Comparison of ENCODE assay signal across 8 mouse cellular contexts in the genomic region with DNA sequence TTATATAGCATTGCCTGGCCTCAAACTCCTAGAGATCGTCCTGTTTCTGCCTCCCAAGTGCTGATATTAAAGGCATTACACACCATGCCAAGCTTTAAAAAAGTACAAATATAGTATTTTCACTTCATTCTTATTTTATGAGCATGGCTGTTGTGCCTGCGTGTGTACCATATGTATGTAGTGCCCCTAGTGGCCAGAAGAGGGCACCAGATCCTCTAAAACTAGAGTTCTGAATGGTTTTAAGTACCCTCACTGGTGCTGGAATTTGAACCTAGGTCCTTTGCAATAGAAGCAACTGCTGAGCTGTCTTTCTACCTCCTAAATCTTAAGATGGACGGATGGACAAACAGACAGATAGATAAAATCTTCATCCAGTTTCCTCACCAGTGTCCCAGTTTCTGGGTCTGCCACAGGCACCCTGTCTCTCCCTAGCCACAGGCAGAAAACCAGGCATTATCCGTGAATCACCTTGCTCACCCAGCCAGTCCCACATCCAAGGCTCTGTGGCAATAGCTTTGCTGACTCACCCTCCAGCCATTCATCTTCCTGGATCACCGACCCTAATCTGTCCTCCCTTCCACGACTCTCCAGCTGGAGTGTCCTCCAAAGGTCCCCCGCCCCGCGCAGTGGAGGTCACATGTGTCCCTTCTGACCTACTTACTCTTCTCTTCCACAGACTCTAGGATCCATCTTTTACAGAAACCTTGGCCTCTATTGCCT. TPM values are rescaled to one million over a fixed set of nuclear protein-coding genes. Genes with fewer than 3 reads are reported as not detected.
DNase-seq lines count a peak whose midpoint lies in the region; ATAC-seq and TF ChIP-seq lines count a peak whose summit lies in the region.

No protein-coding gene starts in this region.

- in situ Hi-C loops in ES-E14 (cut with MboI; ENCODE audit: low sequenced_read_pairs in 2 of 2, unreplicated experiment in 2 of 2), result no loop called here

- H3K4me2 ChIP-seq in heart, postnatal 0 days (ENCODE audit: low read depth, low read length), result no peak overlapping the region

- H3K4me3 ChIP-seq in heart, postnatal 0 days (ENCODE audit: low read depth, low read length), result no peak overlapping the region
- no peak overlapping the region for H3K4me3 ChIP-seq in ES-E14 (ENCODE audit: insufficient read depth in 1 of 2, low read depth in 1 of 2, low read length in 2 of 2, poor library complexity in 1 of 2, severe bottlenecking in 1 of 2)
- no peak overlapping the region for H3K4me3 ChIP-seq in forebrain, embryonic 10.5 days

- H3K36me3 ChIP-seq in heart, postnatal 0 days (replicated peaks; ENCODE audit: control insufficient read depth, insufficient read depth, low read length), result no peaks in the 10 kb centered on the region
- H3K36me3 ChIP-seq in ES-E14 (ENCODE audit: control insufficient read depth, insufficient read depth, low read length, poor library complexity, severe bottlenecking), result no peaks in the 10 kb centered on the region
- no peaks in the 10 kb centered on the region for H3K36me3 ChIP-seq in forebrain, embryonic 10.5 days (replicated peaks)

- WGBS in heart, postnatal 0 days, result 63% methylated on average over 9 of the region's 9 CpGs
- 85% methylated on average over 9 of the region's 9 CpGs for WGBS in forebrain, embryonic 10.5 days

- no peak overlapping the region for H3K9ac ChIP-seq in heart, postnatal 0 days (replicated peaks; ENCODE audit: low read depth, low read length)
- no peak overlapping the region for H3K9ac ChIP-seq in ES-E14 (ENCODE audit: insufficient read depth, low read depth, low read length, poor library complexity, severe bottlenecking)

- peak; percentile 29 for TF ChIP-seq CTCF in heart, postnatal 0 days (IDR thresholded peaks at IDR 0.05; ENCODE audit: low read depth)

- H3K4me1 ChIP-seq in heart, postnatal 0 days (ENCODE audit: control insufficient read depth, insufficient read depth), result no peaks in the 10 kb centered on the region
- peaks cover 0 to 4% of the 10 kb centered on the region in 2 experiments; a peak in 1 of 4 replicates for H3K4me1 ChIP-seq in ES-E14 (ENCODE audit: control insufficient read depth in 2 of 2, insufficient read depth in 2 of 2, low read length in 2 of 2, poor library complexity in 1 of 2)
- H3K4me1 ChIP-seq in forebrain, embryonic 10.5 days, result peaks cover 16% of the 10 kb centered on the region

- H3K9me3 ChIP-seq in heart, postnatal 0 days (replicated peaks; ENCODE audit: control insufficient read depth, low read length), result 0 out of 2 replicates have a peak, but pooled peaks cover 2% of the 10 kb centered on the region
- no peaks in the 10 kb centered on the region for H3K9me3 ChIP-seq in ES-E14 (ENCODE audit: control insufficient read depth, insufficient read depth, low read depth, low read length)
- H3K9me3 ChIP-seq in forebrain, embryonic 10.5 days, result peaks cover 13% of the 10 kb centered on the region; the same call in 1 of the 2 replicates

- no peaks in the 10 kb centered on the region for H3K27me3 ChIP-seq in heart, postnatal 0 days (ENCODE audit: control insufficient read depth, insufficient read depth, low read length)
- no peaks in the 10 kb centered on the region for H3K27me3 ChIP-seq in forebrain, embryonic 10.5 days (ENCODE audit: poor library complexity, severe bottlenecking)

- no peak for DNase-seq in heart, postnatal 0 days (ENCODE audit: low spot score)
- DNase-seq in heart, adult 9 months (ENCODE audit: low spot score in 2 of 2), result no peak
- peak; percentile 63 for DNase-seq in ES-E14 (ENCODE audit: low read depth, low spot score)
- peak; percentile 30 for DNase-seq in lung, postnatal 25 days (ENCODE audit: low spot score)
- DNase-seq in forebrain, embryonic 10.5 days (ENCODE audit: extremely low spot score, low spot score), result no peak
- DNase-seq in gastrocnemius, adult 18-20 months (ENCODE audit: low spot score), result no peak
- DNase-seq in right cerebral cortex, postnatal 36 days (ENCODE audit: low spot score in 2 of 2), result no peak

- no peak for ATAC-seq in heart, postnatal 0 days (ENCODE audit: insufficient read depth, low read depth)
- peak; percentile 88 for ATAC-seq in erythroblast, adult 5-6 weeks (replicated peaks; ENCODE audit: low FRiP score, poor library complexity, severe bottlenecking)

- TF ChIP-seq EP300 in heart, postnatal 0 days (IDR thresholded peaks at IDR 0.05; ENCODE audit: low read depth), result no peak

- H3K27ac ChIP-seq in heart, postnatal 0 days (ENCODE audit: low read depth), result no peak overlapping the region
- no peak overlapping the region for H3K27ac ChIP-seq in ES-E14 (ENCODE audit: insufficient read depth, low read depth, low read length, poor library complexity, severe bottlenecking)
- no peak overlapping the region for H3K27ac ChIP-seq in forebrain, embryonic 10.5 days

TF ChIP-seq in ES-E14, 5 proteins besides CTCF, POLR2A, EP300 and RAD21:
- TF ChIP-seq MAFK (IDR thresholded peaks at IDR 0.05; ENCODE audit: insufficient read depth, low read depth, low read length) (no peak), HCFC1 (IDR thresholded peaks at IDR 0.05; ENCODE audit: borderline replicate concordance, insufficient read depth, low read length) (no peak), CHD2 (IDR thresholded peaks at IDR 0.05; ENCODE audit: low read depth, low read length) (no peak), ZNF384 (IDR thresholded peaks at IDR 0.05; ENCODE audit: low read depth, low read length) (no peak), ZC3H11A (IDR thresholded peaks at IDR 0.05; ENCODE audit: borderline replicate concordance, low read depth, low read length) (no peak)
TF ChIP-seq in ES-E14: peak in this region for 0.

RNA-seq across cellular contexts. Expression of a gene that starts 2.9 kb away (rescaled TPM):
- total RNA-seq in heart, postnatal 0 days (2014; rRNA removed; ENCODE audit: low replicate concordance), result not detected in 2 replicates
- 0.03 and 0.04 TPM in 2 replicates for polyA plus RNA-seq in heart, postnatal 0 days (2015; fragmentation: Nextera tagmentation; extraction: Ambion mirVana)
- total RNA-seq in ES-E14 (2012; rRNA removed), result 0.05 and 0.27 TPM in 2 replicates
- total RNA-seq in erythroblast, adult 5-6 weeks (2015; ENCODE audit: low replicate concordance), result 0.19 TPM in 1 of 2 replicates, not detected in the other
- total RNA-seq in erythroblast, adult 5-6 weeks (2017; ENCODE audit: low replicate concordance), result 0.68 TPM in 1 of 2 replicates, not detected in the other
- not detected in 2 replicates for polyA plus RNA-seq in forebrain, embryonic 10.5 days (2016; fragmentation: Nextera tagmentation; extraction: Ambion mirVana)
- total RNA-seq in gastrocnemius, adult 18-20 months (2021), result under 1 TPM in 1 of 2 experiments, not detected in 1; 0.05 TPM

RNA-seq across cellular contexts. Expression of a gene that starts 54.4 kb away (rescaled TPM):
- 4.6 and 27.8 TPM in 2 replicates for total RNA-seq in heart, postnatal 0 days (2014; rRNA removed; ENCODE audit: low replicate concordance)
- polyA plus RNA-seq in heart, postnatal 0 days (2015; fragmentation: Nextera tagmentation; extraction: Ambion mirVana), result 2.7 and 3.4 TPM in 2 replicates
- 20.5 and 24.5 TPM in 2 replicates for total RNA-seq in ES-E14 (2012; rRNA removed)
- 325 and 552 TPM in 2 replicates for total RNA-seq in erythroblast, adult 5-6 weeks (2015; ENCODE audit: low replicate concordance)
- 230 and 255 TPM in 2 replicates for total RNA-seq in erythroblast, adult 5-6 weeks (2017; ENCODE audit: low replicate concordance)
- polyA plus RNA-seq in forebrain, embryonic 10.5 days (2016; fragmentation: Nextera tagmentation; extraction: Ambion mirVana), result 8.9 and 12.0 TPM in 2 replicates
- total RNA-seq in gastrocnemius, adult 18-20 months (2021), result 10 to 100 TPM; 15.2 to 15.6 TPM

RNA-seq across cellular contexts. Expression of a gene that starts 59.8 kb away (rescaled TPM):
- total RNA-seq in heart, postnatal 0 days (2014; rRNA removed; ENCODE audit: low replicate concordance), result not detected in 2 replicates
- polyA plus RNA-seq in heart, postnatal 0 days (2015; fragmentation: Nextera tagmentation; extraction: Ambion mirVana), result 0.03 TPM in 2 replicates
- 1.2 and 1.4 TPM in 2 replicates for total RNA-seq in ES-E14 (2012; rRNA removed)
- not detected in 2 replicates for total RNA-seq in erythroblast, adult 5-6 weeks (2015; ENCODE audit: low replicate concordance)
- total RNA-seq in erythroblast, adult 5-6 weeks (2017; ENCODE audit: low replicate concordance), result 0.17 TPM in 1 of 2 replicates, not detected in the other
- 0.02 and 0.11 TPM in 2 replicates for polyA plus RNA-seq in forebrain, embryonic 10.5 days (2016; fragmentation: Nextera tagmentation; extraction: Ambion mirVana)
- not detected for total RNA-seq in gastrocnemius, adult 18-20 months (2021)

Comparison
In these comparisons a context has a peak if more than half of its experiments do, and no peak if none do; other contexts are left out.
1. DNase-seq: peak in ES-E14 (single experiment) and lung, postnatal 25 days (single experiment); none in heart, postnatal 0 days (single experiment), heart, adult 9 months (0 of 2), forebrain, embryonic 10.5 days (single experiment), gastrocnemius, adult 18-20 months (single experiment) and right cerebral cortex, postnatal 36 days (0 of 2).